Mouse (Mus musculus): ENCODE measurements around the gene Kcnip4. TPM values are rescaled to one million over a fixed set of nuclear protein-coding genes. Genes with fewer than 3 reads are reported as not detected.
A peak's percentile ranks its signal among the peaks of the same experiment; 100 is the strongest.

Kcnip4 gene
- polyA plus RNA-seq, 1 experiment, result not detected

DNA sequence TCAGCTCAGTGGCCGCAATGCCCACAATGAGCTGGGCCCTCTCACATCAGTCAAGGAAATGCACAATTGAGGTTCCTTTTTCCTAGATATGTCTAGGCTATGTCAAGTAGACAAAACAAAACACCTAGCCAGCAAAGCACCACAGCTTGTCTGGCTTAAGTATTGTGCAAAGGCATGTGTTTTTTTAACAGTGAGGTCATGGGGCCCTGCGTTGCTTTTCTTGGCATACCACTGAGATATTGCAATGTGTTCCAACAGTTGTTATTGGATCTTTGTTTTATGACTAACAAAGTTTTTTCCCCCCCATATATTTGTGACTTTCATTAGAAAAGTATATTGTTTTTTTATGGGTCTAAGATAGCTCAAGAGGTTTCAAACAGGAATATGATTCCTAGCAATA lies 1105.0 kb downstream of the Kcnip4 start:
- no peak overlapping the region for H3K27ac ChIP-seq (ENCODE audit: insufficient read depth, low read length)
- no peaks in the 10 kb centered on the region for H3K27me3 ChIP-seq (ENCODE audit: control insufficient read depth, insufficient read depth, low read length)
- no peaks in the 10 kb centered on the region for H3K4me1 ChIP-seq (ENCODE audit: control insufficient read depth, insufficient read depth, insufficient read length)
- H3K4me3 ChIP-seq (ENCODE audit: extremely low read depth, insufficient read depth, insufficient read length), result no peak overlapping the region
- TF ChIP-seq POLR2A (IDR thresholded peaks at IDR 0.05; ENCODE audit: low read depth, low read length) (no peak), CTCF (IDR thresholded peaks at IDR 0.05; ENCODE audit: extremely low read depth, insufficient read depth, insufficient read length, insufficient replicate concordance) (no peak)
- no peak for DNase-seq (ENCODE audit: low read depth in 1 of 2, low spot score in 2 of 2)
- H3K36me3 ChIP-seq (ENCODE audit: control insufficient read depth, insufficient read depth, low read length), result no peaks in the 10 kb centered on the region
- WGBS, result 86% methylated on average over 2 of the region's 2 CpGs

DNA sequence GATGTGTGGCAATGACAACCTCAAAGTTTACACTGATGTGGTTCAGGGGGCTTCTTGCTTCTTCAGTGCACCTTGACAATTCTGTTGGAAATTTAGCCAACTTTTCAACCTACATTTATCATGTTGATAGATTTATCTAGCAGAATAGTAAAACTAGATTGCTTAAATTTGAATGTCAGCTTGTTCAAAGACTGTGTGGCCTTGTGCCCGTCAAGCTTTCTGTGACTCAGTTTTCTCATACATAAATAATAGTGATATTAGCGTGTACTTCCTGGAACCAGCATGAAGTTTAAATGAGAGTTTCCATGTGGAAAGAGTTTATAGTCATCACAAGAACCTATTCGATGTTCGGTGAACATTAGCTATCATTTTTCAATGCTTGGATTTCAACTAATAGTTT lies 1112.4 kb downstream of the Kcnip4 start:
- no peaks in the 10 kb centered on the region for H3K36me3 ChIP-seq (ENCODE audit: control insufficient read depth, insufficient read depth, low read length)
- WGBS, result 97% methylated on average over 4 of the region's 4 CpGs
- no peak overlapping the region for H3K4me3 ChIP-seq (ENCODE audit: extremely low read depth, insufficient read depth, insufficient read length)
- H3K27ac ChIP-seq (ENCODE audit: insufficient read depth, low read length), result no peak overlapping the region
- no peaks in the 10 kb centered on the region for H3K4me1 ChIP-seq (ENCODE audit: control insufficient read depth, insufficient read depth, insufficient read length)
- DNase-seq (ENCODE audit: low read depth in 1 of 2, low spot score in 2 of 2), result no peak
- H3K27me3 ChIP-seq (ENCODE audit: control insufficient read depth, insufficient read depth, low read length), result no peaks in the 10 kb centered on the region
- no peak for TF ChIP-seq POLR2A (IDR thresholded peaks at IDR 0.05; ENCODE audit: low read depth, low read length)

DNA sequence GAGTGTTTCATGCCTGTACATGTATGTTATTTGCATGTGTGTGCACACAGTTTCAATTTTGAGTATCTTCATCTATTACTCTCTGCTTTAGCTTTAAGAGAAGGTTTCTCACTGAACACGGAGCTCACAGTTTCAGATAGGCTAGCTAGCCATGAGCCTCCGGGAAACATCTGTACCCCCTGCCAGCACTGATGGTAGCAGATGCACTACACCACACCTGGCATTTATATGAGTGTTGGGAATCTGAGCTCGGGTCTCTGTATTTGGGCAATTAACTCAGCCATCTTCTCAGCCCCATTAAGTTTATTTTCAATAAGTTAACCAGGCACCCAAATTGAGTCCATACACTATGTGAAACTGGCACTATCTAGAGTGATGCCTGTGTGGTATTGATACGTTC lies 1113.2 kb downstream of the Kcnip4 start:
- Histone ChIP-seq H3K4me3 (ENCODE audit: extremely low read depth, insufficient read depth, insufficient read length) (no peak overlapping the region), H3K36me3 (ENCODE audit: control insufficient read depth, insufficient read depth, low read length) (no peaks in the 10 kb centered on the region), H3K27ac (ENCODE audit: insufficient read depth, low read length) (no peak overlapping the region), H3K27me3 (ENCODE audit: control insufficient read depth, insufficient read depth, low read length) (no peaks in the 10 kb centered on the region), H3K4me1 (ENCODE audit: control insufficient read depth, insufficient read depth, insufficient read length) (no peaks in the 10 kb centered on the region)
- DNase-seq (ENCODE audit: low read depth in 1 of 2, low spot score in 2 of 2), result no peak
- TF ChIP-seq CTCF (IDR thresholded peaks at IDR 0.05; ENCODE audit: extremely low read depth, insufficient read depth, insufficient read length, insufficient replicate concordance), result no peak
- TF ChIP-seq POLR2A (IDR thresholded peaks at IDR 0.05; ENCODE audit: low read depth, low read length), result no peak
- 95% methylated on average over 4 of the region's 4 CpGs for WGBS

DNA sequence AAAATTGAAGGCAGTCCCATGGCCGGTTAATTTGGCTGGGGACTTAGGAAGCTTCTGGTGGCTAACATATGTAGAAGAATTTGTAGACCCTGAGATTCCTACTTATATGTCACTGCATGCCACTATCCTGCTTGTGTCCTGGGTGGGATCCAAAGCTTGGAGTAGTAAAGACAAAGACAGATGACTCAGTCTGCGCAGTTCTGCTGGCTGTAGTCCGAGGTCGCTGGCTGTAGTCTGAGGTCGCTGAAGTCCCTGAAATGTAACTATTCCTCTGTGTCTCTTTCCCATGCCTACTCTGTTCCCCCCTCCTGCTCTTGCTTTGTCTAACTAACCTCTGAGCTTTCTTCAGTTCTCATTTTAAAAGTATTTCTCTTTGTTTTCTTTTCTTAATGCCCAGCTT lies 1114.4 kb downstream of the Kcnip4 start:
- TF ChIP-seq POLR2A (IDR thresholded peaks at IDR 0.05; ENCODE audit: low read depth, low read length) (no peak), CTCF (IDR thresholded peaks at IDR 0.05; ENCODE audit: extremely low read depth, insufficient read depth, insufficient read length, insufficient replicate concordance) (no peak)
- no peak overlapping the region for H3K4me3 ChIP-seq (ENCODE audit: extremely low read depth, insufficient read depth, insufficient read length)
- no peaks in the 10 kb centered on the region for H3K36me3 ChIP-seq (ENCODE audit: control insufficient read depth, insufficient read depth, low read length)
- H3K4me1 ChIP-seq (ENCODE audit: control insufficient read depth, insufficient read depth, insufficient read length), result no peaks in the 10 kb centered on the region
- WGBS, result 97% methylated on average over 5 of the region's 5 CpGs
- no peak for DNase-seq (ENCODE audit: low read depth in 1 of 2, low spot score in 2 of 2)
- no peak overlapping the region for H3K27ac ChIP-seq (ENCODE audit: insufficient read depth, low read length)
- no peaks in the 10 kb centered on the region for H3K27me3 ChIP-seq (ENCODE audit: control insufficient read depth, insufficient read depth, low read length)

DNA sequence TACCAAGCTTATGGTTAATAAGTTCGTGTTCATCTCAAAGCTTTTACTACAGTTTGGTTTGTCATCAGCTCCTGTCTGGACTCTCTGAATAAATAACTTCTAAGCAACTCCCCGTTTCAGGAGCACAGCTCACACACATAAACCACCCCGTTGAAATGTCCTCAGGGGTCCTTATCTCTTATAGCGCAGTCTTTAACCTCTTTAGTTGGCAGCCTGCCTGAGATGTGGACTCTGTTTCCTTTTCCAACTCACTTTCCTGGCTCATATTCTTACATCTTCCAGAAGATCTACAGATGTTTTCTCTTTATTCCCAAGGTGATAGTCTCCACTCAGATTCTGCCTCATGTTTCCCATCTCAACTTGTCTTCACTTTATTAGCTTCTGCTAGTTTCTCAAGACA lies 1116.4 kb downstream of the Kcnip4 start:
- H3K27ac ChIP-seq (ENCODE audit: insufficient read depth, low read length), result no peak overlapping the region
- TF ChIP-seq POLR2A (IDR thresholded peaks at IDR 0.05; ENCODE audit: low read depth, low read length) (no peak), CTCF (IDR thresholded peaks at IDR 0.05; ENCODE audit: extremely low read depth, insufficient read depth, insufficient read length, insufficient replicate concordance) (no peak)
- no peaks in the 10 kb centered on the region for H3K36me3 ChIP-seq (ENCODE audit: control insufficient read depth, insufficient read depth, low read length)
- no peaks in the 10 kb centered on the region for H3K27me3 ChIP-seq (ENCODE audit: control insufficient read depth, insufficient read depth, low read length)
- no peaks in the 10 kb centered on the region for H3K4me1 ChIP-seq (ENCODE audit: control insufficient read depth, insufficient read depth, insufficient read length)
- H3K4me3 ChIP-seq (ENCODE audit: extremely low read depth, insufficient read depth, insufficient read length), result no peak overlapping the region
- WGBS, result 84% methylated on average over 4 of the region's 4 CpGs
- DNase-seq (ENCODE audit: low read depth in 1 of 2, low spot score in 2 of 2), result no peak

DNA sequence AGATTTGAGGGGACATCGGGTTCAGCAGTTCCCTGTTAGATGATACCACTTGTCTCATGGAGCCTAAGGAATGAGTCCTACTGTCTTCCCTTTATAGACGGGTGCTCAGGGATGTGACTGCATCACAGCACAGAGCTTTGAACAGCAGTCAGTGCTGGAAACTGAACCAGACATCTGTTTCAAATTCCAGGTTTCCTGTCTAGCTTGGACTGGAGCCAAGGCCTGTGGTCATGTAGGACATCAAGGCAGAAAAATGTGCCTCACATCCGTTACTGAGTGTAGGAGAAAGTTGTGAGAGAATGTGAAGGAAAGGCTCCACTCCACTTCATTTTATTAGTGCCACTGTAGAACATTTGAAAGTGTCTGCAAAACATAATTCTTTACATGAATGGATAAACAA lies 1122.2 kb downstream of the Kcnip4 start:
- no peak for TF ChIP-seq CTCF (IDR thresholded peaks at IDR 0.05; ENCODE audit: extremely low read depth, insufficient read depth, insufficient read length, insufficient replicate concordance)
- no peak for TF ChIP-seq POLR2A (IDR thresholded peaks at IDR 0.05; ENCODE audit: low read depth, low read length)
- no peak for DNase-seq (ENCODE audit: low read depth in 1 of 2, low spot score in 2 of 2)
- H3K36me3 ChIP-seq (ENCODE audit: control insufficient read depth, insufficient read depth, low read length), result 0 out of 2 replicates have a peak, but pooled peaks cover 1% of the 10 kb centered on the region
- 82% methylated on average over 3 of the region's 3 CpGs for WGBS
- H3K27me3 ChIP-seq (ENCODE audit: control insufficient read depth, insufficient read depth, low read length), result no peaks in the 10 kb centered on the region
- no peak overlapping the region for H3K27ac ChIP-seq (ENCODE audit: insufficient read depth, low read length)
- no peak overlapping the region for H3K4me3 ChIP-seq (ENCODE audit: extremely low read depth, insufficient read depth, insufficient read length)
- H3K4me1 ChIP-seq (ENCODE audit: control insufficient read depth, insufficient read depth, insufficient read length), result no peaks in the 10 kb centered on the region

DNA sequence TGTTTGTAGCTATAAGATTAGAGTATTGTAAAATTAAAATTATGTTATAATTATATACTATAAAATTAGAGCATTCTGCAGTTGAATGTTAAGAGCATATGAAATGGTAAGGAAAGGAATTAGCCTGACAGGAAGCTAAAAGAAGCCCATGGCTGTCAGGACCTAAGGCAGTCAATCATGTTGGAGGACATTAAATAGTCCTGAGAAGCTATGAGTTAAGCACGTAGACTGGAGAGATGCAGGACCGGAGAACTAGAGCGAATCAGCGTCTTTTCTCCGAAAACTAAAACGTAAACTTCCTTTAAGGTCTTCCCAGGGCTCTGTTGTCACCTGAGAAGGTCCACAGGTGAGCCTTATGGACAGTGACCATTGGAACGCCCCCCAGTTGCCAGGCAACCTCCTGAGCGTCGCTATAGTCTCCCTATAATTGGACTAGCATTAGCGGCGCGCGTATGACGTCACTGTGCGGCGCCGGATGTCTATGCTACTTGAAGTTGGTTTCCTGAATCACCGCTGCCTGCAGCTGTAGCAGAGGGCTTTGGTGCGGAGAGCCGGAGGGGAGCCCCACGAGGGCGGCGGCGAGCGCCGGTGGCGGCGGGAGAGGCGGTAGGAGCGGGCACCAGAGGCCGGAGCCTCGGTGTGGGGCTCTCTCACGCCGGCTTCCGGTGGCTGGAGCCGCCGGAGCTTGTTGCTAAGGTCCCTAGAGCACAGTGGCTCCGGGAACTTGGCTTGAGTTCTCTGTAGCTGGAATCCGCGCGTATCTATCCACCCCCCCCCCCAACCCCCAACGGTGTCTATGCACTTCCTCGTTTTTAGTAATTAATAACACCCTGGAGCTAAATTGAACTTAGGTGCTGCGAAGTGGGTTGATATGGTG lies 1152.6 kb downstream of the Kcnip4 start:
- peak; percentile 58 for TF ChIP-seq POLR2A (IDR thresholded peaks at IDR 0.05; ENCODE audit: low read depth, low read length)
- no peak for TF ChIP-seq CTCF (IDR thresholded peaks at IDR 0.05; ENCODE audit: extremely low read depth, insufficient read depth, insufficient read length, insufficient replicate concordance)
- Histone ChIP-seq H3K4me3 (ENCODE audit: extremely low read depth, insufficient read depth, insufficient read length) (peak overlapping the region; percentile 78), H3K4me1 (ENCODE audit: control insufficient read depth, insufficient read depth, insufficient read length) (no peaks in the 10 kb centered on the region), H3K27me3 (ENCODE audit: control insufficient read depth, insufficient read depth, low read length) (no peaks in the 10 kb centered on the region), H3K27ac (ENCODE audit: insufficient read depth, low read length) (peak overlapping the region; percentile 80), H3K36me3 (ENCODE audit: control insufficient read depth, insufficient read depth, low read length) (peaks cover 9% of the 10 kb centered on the region)
- DNase-seq (ENCODE audit: low read depth in 1 of 2, low spot score in 2 of 2), result peak; percentile 80 to 91
- under 1% methylated on average over 44 of the region's 44 CpGs for WGBS
